Mouse (Mus musculus) myocyte (in vitro differentiated cells): ENCODE results near the gene Olfr1467. TPM values are rescaled to one million over a fixed set of nuclear protein-coding genes. Genes with fewer than 3 reads are reported as not detected.

Experiments
- H3K27me3 ChIP-seq: one replicate; pipeline ENCODE4 v1.6.1; 2011; ENCODE audit not compliant: control insufficient read depth, insufficient read depth, insufficient read length
- H3K36me3 ChIP-seq: one replicate; pipeline ENCODE4 v1.6.1; 2011; ENCODE audit not compliant: control insufficient read depth, insufficient read depth
- H3K4me2 ChIP-seq: one replicate; pipeline ENCODE4 v1.6.1; 2011; ENCODE audit warnings: low read depth, control low read depth
- H3K4me3 ChIP-seq: one replicate; pipeline ENCODE4 v1.5.1; 2011; ENCODE audit warnings: mild to moderate bottlenecking, control low read depth, moderate library complexity
- H3K79me2 ChIP-seq: one replicate; pipeline ENCODE4 v1.6.1; 2011; ENCODE audit not compliant: control insufficient read depth, insufficient read depth
- H3ac ChIP-seq: one replicate; pipeline ENCODE4 v1.6.1; 2011; ENCODE audit not compliant: control insufficient read depth, insufficient read length
- CEBPB ChIP-seq: IDR thresholded peaks from 2 replicates; pipeline ENCODE4 v1.6.1; 2011; ENCODE audit warnings: mild to moderate bottlenecking, moderate library complexity; ENCODE audit not compliant: poor library complexity, insufficient read depth, severe bottlenecking
- E2F4 ChIP-seq: IDR thresholded peaks from one replicate; pipeline ENCODE4 v1.6.1; 2011; ENCODE audit warnings: mild to moderate bottlenecking, control low read depth, moderate library complexity; ENCODE audit not compliant: insufficient read depth
- MAX ChIP-seq: IDR thresholded peaks from one replicate; pipeline ENCODE4 v1.6.1; 2011; ENCODE audit warnings: low read depth, mild to moderate bottlenecking, control low read depth
- MYOD1 ChIP-seq, 3 experiments: IDR thresholded peaks; one replicate each; pipeline ENCODE4 v1.6.1; 2011; ENCODE audit warnings: control low read depth in 2 of 3, low read depth in 2 of 3, mild to moderate bottlenecking in 2 of 3, moderate library complexity in 1 of 3; ENCODE audit not compliant: insufficient read length in 2 of 3, control insufficient read depth in 1 of 3
- MYOG ChIP-seq, 3 experiments: IDR thresholded peaks; one replicate each; pipeline ENCODE4 v1.6.1; 2011; ENCODE audit warnings: control low read depth in 2 of 3, low read depth in 2 of 3, mild to moderate bottlenecking in 2 of 3; ENCODE audit not compliant: insufficient read length in 2 of 3, control insufficient read depth in 1 of 3, insufficient read depth in 1 of 3
- POLR2A ChIP-seq: IDR thresholded peaks from one replicate; pipeline ENCODE4 v1.6.1; 2011; ENCODE audit warnings: low read depth, mild to moderate bottlenecking, control low read depth, moderate library complexity; ENCODE audit not compliant: insufficient read length
- POLR2AphosphoS2 ChIP-seq: IDR thresholded peaks from one replicate; pipeline ENCODE4 v1.6.1; 2011; ENCODE audit warnings: low read depth, control low read depth; ENCODE audit not compliant: insufficient read length
- REST ChIP-seq: IDR thresholded peaks from one replicate; pipeline ENCODE4 v1.6.1; 2011; ENCODE audit warnings: mild to moderate bottlenecking, control low read depth, moderate library complexity; ENCODE audit not compliant: insufficient read depth, insufficient read length
- SRF ChIP-seq: IDR thresholded peaks from one replicate; pipeline ENCODE4 v1.6.1; 2011; ENCODE audit warnings: low read depth; ENCODE audit not compliant: control insufficient read depth, insufficient read length
- TCF12 ChIP-seq: IDR thresholded peaks from one replicate; pipeline ENCODE4 v1.6.1; 2011; ENCODE audit warnings: mild to moderate bottlenecking, control low read depth; ENCODE audit not compliant: poor library complexity, insufficient read depth, severe bottlenecking
- TCF3 ChIP-seq: IDR thresholded peaks from one replicate; pipeline ENCODE4 v1.6.1; 2011; ENCODE audit warnings: low read depth, control low read depth; ENCODE audit not compliant: insufficient read length
- USF1 ChIP-seq: IDR thresholded peaks from one replicate; pipeline ENCODE4 v1.6.1; 2011; ENCODE audit warnings: low read depth, mild to moderate bottlenecking, control low read depth, moderate library complexity
- polyA plus RNA-seq: library from polyadenylated mRNA; unstranded; fragments of >200 nt; fragmentation: generic; extraction: Trizol; gene quantifications from one replicate; pipeline ENCODE4 v1.2.1, GENCODE M21; 2012; ENCODE audit warnings: missing spikeins

The Olfr1467 gene
- not detected for polyA plus RNA-seq

GRCm38 (mm10) chr19:13361936-13362335 lies at the start of gene Olfr1467:
Olfr1467 (plus strand) TSS chr19:13362236.
- Histone ChIP-seq H3K36me3 (no peaks in the 10 kb centered on the region), H3ac (no peak within 1 kb of the TSS), H3K27me3 (no peaks in the 10 kb centered on the region), H3K79me2 (no peaks in the 10 kb centered on the region), H3K4me3 (no peak within 1 kb of the TSS), H3K4me2 (no peak within 1 kb of the TSS)
- TF ChIP-seq REST, result no peak
- TF ChIP-seq SRF, result no peak
- no peak for TF ChIP-seq USF1
- TF ChIP-seq CEBPB, result no peak
- TF ChIP-seq TCF3, result no peak
- TF ChIP-seq POLR2AphosphoS2, result no peak
- no peak for TF ChIP-seq MYOD1 (IDR thresholded peaks at IDR 0.05; ENCODE audit: control insufficient read depth in 1 of 3, insufficient read length in 2 of 3, low read depth in 2 of 3)
- no peak for TF ChIP-seq E2F4
- no peak for TF ChIP-seq POLR2A
- TF ChIP-seq MYOG (IDR thresholded peaks at IDR 0.05; ENCODE audit: control insufficient read depth in 1 of 3, insufficient read depth in 1 of 3, insufficient read length in 2 of 3, low read depth in 2 of 3), result no peak
- no peak for TF ChIP-seq MAX
- no peak for TF ChIP-seq TCF12

GRCm38 (mm10) chr19:13315441-13315840 lies 46.6 kb upstream of the Olfr1467 start, which contains the start of gene Olfr1465:
Olfr1465 (minus strand) TSS chr19:13315541.
- TF ChIP-seq TCF12 (no peak), MYOG (IDR thresholded peaks at IDR 0.05; ENCODE audit: control insufficient read depth in 1 of 3, insufficient read depth in 1 of 3, insufficient read length in 2 of 3, low read depth in 2 of 3) (no peak), MAX (no peak), MYOD1 (IDR thresholded peaks at IDR 0.05; ENCODE audit: control insufficient read depth in 1 of 3, insufficient read length in 2 of 3, low read depth in 2 of 3) (no peak)
- H3K27me3 ChIP-seq, result no peaks in the 10 kb centered on the region
- H3K36me3 ChIP-seq, result no peaks in the 10 kb centered on the region
- H3K4me3 ChIP-seq, result no peak within 1 kb of the TSS
- no peak within 1 kb of the TSS for H3K4me2 ChIP-seq
- H3K79me2 ChIP-seq, result no peaks in the 10 kb centered on the region
- H3ac ChIP-seq, result no peak within 1 kb of the TSS

- no peaks in the 10 kb centered on the region for H3K79me2 ChIP-seq
- no peak within 1 kb of the TSS for H3ac ChIP-seq
- H3K4me2 ChIP-seq, result no peak within 1 kb of the TSS
- no peak within 1 kb of the TSS for H3K4me3 ChIP-seq
- no peaks in the 10 kb centered on the region for H3K36me3 ChIP-seq
- no peaks in the 10 kb centered on the region for H3K27me3 ChIP-seq
- TF ChIP-seq MAX (no peak), POLR2AphosphoS2 (no peak), MYOG (IDR thresholded peaks at IDR 0.05; ENCODE audit: control insufficient read depth in 1 of 3, insufficient read depth in 1 of 3, insufficient read length in 2 of 3, low read depth in 2 of 3) (no peak), MYOD1 (IDR thresholded peaks at IDR 0.05; ENCODE audit: control insufficient read depth in 1 of 3, insufficient read length in 2 of 3, low read depth in 2 of 3) (no peak), E2F4 (no peak), USF1 (no peak), REST (no peak), SRF (no peak), CEBPB (no peak), TCF12 (no peak), POLR2A (no peak), TCF3 (no peak)
These were observed 23.5 kb upstream of the Olfr1467 start, which contains the start of gene Olfr1466 for GRCm38 (mm10) chr19:13338562-13338961. Olfr1466 (plus strand) TSS chr19:13338862.

GRCm38 (mm10) chr19:13407549-13407948 lies 45.5 kb downstream of the Olfr1467 start, which contains the start of gene Olfr1469:
Olfr1469 (plus strand) TSS chr19:13407849.
- Histone ChIP-seq H3ac (no peak within 1 kb of the TSS), H3K4me3 (no peak within 1 kb of the TSS), H3K4me2 (no peak within 1 kb of the TSS), H3K79me2 (no peaks in the 10 kb centered on the region), H3K36me3 (no peaks in the 10 kb centered on the region), H3K27me3 (no peaks in the 10 kb centered on the region)
- TF ChIP-seq USF1 (no peak), TCF3 (no peak), POLR2A (no peak), TCF12 (no peak), POLR2AphosphoS2 (no peak), SRF (no peak), MAX (no peak), CEBPB (no peak), E2F4 (no peak), MYOD1 (IDR thresholded peaks at IDR 0.05; ENCODE audit: control insufficient read depth in 1 of 3, insufficient read length in 2 of 3, low read depth in 2 of 3) (no peak), MYOG (IDR thresholded peaks at IDR 0.05; ENCODE audit: control insufficient read depth in 1 of 3, insufficient read depth in 1 of 3, insufficient read length in 2 of 3, low read depth in 2 of 3) (no peak), REST (no peak)

Other genes starting within 250 kb of the Olfr1467 start
- gene Olfr1459, start 212.7 kb upstream of the Olfr1467 start, polyA plus RNA-seq, result 0.01 TPM
- gene Olfr1461, start 199.2 kb upstream of the Olfr1467 start, polyA plus RNA-seq, result not detected
- not detected for gene Olfr1462, start 176.5 kb upstream of the Olfr1467 start, polyA plus RNA-seq
- gene Olfr1463, start 130.9 kb upstream of the Olfr1467 start, polyA plus RNA-seq, result not detected
- gene Olfr1465, start 46.7 kb upstream of the Olfr1467 start, polyA plus RNA-seq, result not detected
- not detected for gene Olfr1466, start 23.4 kb upstream of the Olfr1467 start, polyA plus RNA-seq
- gene Olfr1469, start 45.6 kb downstream of the Olfr1467 start, polyA plus RNA-seq, result not detected
- gene Olfr1471, start 81.2 kb downstream of the Olfr1467 start, polyA plus RNA-seq, result not detected
- gene Olfr1472, start 93.8 kb downstream of the Olfr1467 start, polyA plus RNA-seq, result not detected
- gene Olfr1474, start 107.3 kb downstream of the Olfr1467 start, polyA plus RNA-seq, result not detected
- not detected for gene Olfr1475, start 118.0 kb downstream of the Olfr1467 start, polyA plus RNA-seq
- not detected for gene Olfr1477, start 138.3 kb downstream of the Olfr1467 start, polyA plus RNA-seq
- not detected for gene Olfr1480, start 165.7 kb downstream of the Olfr1467 start, polyA plus RNA-seq
- not detected for gene Olfr1484, start 221.3 kb downstream of the Olfr1467 start, polyA plus RNA-seq